Mouse (Mus musculus) mouse embryonic stem cell (cell line): ENCODE measurements at regions not wholly inside any gene's neighbourhood (a gene's known extent, or its start where the extent isn't known, plus 50 kb on each side); places are given as distances from the start of the nearest gene placed in this dataset.

Experiments used
- in situ Hi-C, 2 experiments: fragments of 300-500 bp; cut with MboI; formaldehyde crosslinking; loops; 1 replicate in 1 of 2; 3 replicates in 1 of 2; pipeline ENCODE4 v1.14.3; 2019 to 2020; ENCODE audit warnings: low sequenced_read_pairs in 2 of 2, low pct_unique_long_range_greater_than_20kb in 1 of 2, mixed read lengths in 1 of 2; ENCODE audit not compliant: unreplicated experiment in 1 of 2

DNA sequence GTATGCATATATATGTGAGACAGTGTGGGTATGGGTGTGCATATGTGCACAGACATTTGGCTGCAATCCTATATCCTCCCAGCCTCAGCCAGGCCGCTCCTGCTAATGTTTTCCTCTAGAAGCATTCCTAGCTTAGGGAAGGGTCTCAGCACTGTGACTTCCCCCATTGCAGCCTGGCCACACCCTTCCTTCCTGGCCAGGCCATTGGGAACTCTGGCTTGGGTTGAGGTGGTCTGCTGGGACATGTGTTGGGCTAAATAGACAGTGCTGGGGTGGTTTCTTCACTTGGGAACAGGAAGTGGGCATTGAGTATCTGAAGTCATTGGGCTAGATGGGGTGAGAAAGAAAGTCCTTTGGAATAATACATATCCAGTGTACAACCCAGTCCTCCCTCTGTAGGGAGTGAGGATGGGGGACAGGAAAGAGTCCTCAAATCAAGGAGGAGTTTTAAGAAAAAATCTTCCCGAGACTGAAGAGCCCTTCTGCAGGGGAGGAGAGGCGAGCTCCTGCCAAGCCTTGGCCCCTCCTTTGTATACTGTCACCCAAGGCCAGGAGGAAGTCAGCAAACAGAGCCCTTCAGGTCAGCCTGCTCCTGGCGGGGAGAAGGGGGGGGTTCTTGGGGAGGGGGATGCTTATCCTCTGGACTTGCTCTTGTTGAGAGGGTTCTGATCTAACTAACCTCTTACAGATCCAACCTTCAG is 116.0 kb upstream of the Zmiz1 start:
- in situ Hi-C loops = no loop called here

DNA sequence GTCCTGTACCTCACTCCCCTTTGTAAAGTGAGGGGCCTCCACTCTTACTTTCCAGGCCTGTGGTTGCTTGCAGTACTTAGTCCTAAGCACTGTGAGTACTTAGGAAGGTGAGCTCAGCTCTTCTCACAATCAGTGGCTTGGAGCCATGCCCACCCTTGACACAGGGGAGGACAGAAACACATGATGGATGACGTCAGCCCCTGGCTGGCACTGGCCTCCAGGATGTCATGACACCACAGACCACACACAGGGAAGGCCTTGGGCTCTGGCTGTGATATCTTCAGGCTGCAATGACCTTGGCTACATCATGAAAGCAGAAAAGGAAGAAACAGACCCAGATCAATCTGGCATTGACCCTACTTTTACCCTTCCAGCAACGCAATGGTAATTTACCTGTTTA is 113.0 kb upstream of the Zmiz1 start:
- in situ Hi-C loops = no loop called here

- in situ Hi-C loops = no loop called here
Observed at GRCm38 (mm10) chr14:25346813-25347610, 112.0 kb upstream of the Zmiz1 start.

DNA sequence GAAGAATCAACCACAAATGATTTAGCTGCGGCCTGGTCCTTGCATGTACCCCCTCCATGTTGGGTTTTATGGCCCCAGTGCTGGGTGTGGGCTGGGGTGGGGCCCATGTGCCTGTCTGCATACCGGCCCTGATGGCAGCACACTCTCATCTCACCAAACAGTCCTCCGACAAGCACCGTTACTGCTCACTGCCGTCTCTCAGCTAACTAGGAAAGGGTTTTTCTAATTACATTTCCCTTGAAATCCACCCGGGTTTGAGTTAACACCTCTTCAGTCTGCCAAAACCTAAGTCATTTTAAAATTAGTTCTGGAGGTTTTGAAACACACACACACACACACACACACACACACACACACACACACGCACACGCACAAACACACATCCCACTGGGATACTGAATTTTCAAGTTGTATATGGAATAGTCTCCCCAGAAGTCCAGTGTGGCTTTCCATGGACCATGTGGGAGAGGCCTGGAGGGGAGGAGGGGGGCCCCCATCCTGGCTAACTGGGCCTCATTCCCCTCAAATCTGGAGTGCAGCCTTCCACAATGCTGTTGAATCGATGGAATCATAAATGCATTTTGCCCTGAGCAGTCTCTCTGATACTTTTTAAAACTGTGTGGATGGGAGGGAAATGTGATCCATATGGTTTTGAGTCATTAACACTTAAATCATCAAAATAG is 108.6 kb upstream of the Zmiz1 start:
- in situ Hi-C loops = no loop called here

DNA sequence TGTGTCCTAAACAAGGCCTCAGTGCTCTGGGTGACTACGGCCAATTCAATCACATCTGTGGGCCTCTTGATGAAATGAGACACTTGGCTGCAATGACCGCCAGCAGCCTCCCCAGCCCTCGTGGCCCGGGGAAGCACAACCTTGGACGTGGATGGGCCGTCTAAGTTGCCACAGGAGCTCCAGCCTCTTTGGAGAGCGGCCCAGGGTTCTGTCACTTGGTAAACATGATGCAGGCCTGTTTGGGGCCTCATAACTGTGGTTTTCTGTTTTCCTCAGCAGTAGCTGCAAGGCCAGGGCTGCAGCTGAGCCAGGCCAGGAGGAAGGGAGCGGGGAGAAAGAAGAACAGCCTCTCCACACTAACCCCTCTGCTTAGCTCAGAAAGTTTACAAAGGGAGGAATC is 105.2 kb upstream of the Zmiz1 start:
- in situ Hi-C loops = no loop called here

DNA sequence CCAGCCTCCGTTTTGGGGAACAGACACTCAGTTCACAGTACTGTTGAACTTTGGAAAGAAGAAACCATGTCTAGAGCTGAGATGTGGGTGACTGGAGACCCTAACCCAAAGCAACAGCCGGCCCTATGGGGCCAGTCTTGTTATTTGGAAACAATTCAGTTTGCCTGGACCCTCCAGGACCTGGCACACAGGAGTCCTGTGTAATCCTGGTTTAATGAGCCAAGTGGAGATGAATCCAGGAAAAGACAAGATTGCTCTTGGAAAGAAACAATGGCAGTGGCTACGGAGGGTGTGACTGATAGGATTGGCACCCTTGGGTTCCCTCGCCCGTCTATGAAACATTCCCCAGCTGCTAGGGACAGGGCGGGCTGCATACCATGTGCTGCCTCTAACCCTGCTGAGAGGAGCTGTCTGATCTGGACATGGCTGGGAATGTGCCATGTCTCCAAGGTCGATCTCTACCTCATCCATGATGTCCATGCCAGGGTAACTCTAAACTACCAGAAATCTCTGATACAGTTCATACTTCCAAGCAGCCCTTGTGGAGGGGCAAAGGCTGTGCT is 104.6 kb upstream of the Zmiz1 start:
- in situ Hi-C loops = no loop called here

- in situ Hi-C loops = no loop called here
Observed at GRCm38 (mm10) chr14:25357805-25358204, 101.2 kb upstream of the Zmiz1 start.

GRCm38 (mm10) chr14:25359824-25360294 is 99.1 kb upstream of the Zmiz1 start:
- in situ Hi-C loops = no loop called here

- in situ Hi-C loops = no loop called here
Observed at GRCm38 (mm10) chr14:25360726-25361125, 98.3 kb upstream of the Zmiz1 start.

DNA sequence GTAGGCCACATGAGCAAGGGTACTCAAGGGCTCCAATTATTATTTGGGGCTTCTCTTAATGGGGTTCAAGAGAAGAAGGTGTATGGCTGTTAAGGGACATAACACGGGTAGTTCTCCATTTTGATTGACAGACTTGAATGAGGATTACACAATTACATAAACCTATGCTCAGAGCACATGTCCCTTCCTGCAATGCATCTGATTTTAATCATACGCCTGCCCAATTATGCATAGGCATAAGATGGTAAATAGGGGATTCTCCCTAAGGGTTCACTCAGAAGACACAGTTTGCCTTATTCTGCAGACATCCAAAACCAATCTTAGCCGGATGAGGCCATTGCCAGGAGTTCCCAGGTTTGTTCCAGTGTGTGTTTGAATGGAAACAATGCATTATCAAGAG is 97.9 kb upstream of the Zmiz1 start:
- in situ Hi-C loops = no loop called here

DNA sequence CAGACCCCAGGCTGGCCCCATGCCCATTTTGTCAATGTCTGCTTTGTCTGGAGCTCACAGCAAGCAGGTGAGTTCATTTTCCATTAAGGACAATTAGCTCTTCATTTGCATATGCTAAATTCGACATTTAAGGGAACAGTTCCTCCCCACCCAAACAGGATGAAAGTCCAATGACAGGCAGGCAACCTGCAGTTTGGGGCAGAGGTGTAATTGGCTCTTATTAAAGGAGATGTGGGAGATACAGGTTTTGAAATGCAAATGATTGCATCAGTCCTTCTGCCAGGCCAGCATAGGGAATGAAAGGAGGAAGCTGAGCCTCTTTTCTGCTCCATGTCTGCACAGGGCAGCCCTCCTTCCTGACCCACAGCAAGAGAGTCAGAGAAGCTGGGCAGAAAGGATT is 96.2 kb upstream of the Zmiz1 start:
- in situ Hi-C loops = no loop called here

DNA sequence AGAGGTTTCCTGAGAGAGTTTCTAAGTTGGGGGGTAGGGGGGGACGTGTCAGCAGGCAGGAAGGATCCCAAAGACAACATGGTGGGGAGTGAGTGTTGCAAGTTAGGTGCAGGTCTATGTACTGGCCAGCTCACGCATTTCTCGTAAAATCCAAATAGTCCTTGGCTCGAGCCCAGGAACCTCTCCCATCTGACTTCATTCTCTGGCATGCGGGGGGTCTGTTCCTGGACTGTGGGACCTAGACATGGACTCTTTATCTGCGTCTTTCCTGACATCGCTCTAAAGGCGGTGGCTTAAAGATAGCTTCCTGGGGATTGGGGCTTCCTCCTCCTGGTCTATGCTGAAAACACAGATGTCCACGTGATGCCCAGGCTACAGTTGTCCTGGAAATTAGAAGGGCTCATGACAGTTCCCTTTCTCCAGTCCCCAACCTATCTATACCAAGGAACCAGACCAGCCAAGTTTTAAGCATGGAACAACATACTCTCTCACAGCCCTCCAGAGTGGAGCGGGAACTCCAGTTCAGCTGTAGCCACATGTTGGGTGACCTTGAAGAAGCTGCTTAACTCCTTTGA is 93.7 kb upstream of the Zmiz1 start:
- in situ Hi-C loops = no loop called here

- in situ Hi-C loops = no loop called here
Observed at GRCm38 (mm10) chr14:25366009-25366408, 93.0 kb upstream of the Zmiz1 start.

- in situ Hi-C loops = no loop called here
Observed at GRCm38 (mm10) chr14:25370306-25371020, 88.5 kb upstream of the Zmiz1 start.

- in situ Hi-C loops = no loop called here
Observed at GRCm38 (mm10) chr14:25371021-25371400, 88.0 kb upstream of the Zmiz1 start.

DNA sequence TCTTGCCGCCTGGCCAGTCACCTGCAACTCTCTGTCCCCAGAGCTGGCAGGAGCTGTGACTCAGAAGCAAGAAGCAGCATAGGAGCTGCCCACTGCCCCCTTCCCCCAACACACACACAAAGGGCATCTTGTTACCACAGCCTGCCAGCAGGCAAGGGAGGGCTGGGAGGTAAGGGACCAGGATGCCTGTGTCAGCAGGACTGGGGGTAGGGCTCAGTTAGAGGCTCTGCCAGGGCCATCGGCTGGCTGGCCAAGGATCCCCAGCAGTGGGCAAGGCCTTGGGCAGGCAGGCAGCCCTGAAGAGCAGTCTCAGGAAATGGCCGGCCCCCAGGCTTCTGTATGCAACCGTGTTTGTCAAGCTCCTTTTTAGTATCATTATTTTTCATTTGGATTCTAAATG is 87.3 kb upstream of the Zmiz1 start:
- in situ Hi-C loops = no loop called here

DNA sequence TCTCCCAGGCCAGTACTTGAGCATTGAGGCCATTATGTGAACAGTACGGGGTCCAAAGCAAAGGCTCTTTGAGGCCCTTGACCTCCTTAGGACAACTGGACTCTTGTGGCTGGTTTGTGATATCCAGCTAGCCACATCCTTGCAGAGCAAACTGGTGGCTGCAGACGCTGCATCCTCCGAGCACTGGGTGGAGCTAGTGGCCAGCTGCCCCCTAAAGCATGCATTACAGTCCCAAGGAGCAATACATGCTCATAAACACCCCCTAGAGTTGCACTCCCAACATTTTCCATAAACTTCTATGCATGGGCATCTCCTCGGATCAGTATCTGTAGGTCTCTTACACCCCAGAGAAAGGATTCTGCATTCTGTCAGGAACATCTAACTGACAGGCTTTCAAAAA is 86.4 kb upstream of the Zmiz1 start:
- in situ Hi-C loops = no loop called here

- in situ Hi-C loops = no loop called here
Observed at GRCm38 (mm10) chr14:25373167-25373566, 85.8 kb upstream of the Zmiz1 start.
